Mouse (Mus musculus) brain, embryonic 14.5 days (tissue): ENCODE results near the gene Myo1f. TPM values are rescaled to one million over a fixed set of nuclear protein-coding genes. Genes with fewer than 3 reads are reported as not detected.
A peak's percentile ranks its signal among the peaks of the same experiment; 100 is the strongest.

ENCODE experiments used
- DNase-seq: peaks from one replicate; pipeline ENCODE4 v3.0.0-alpha.2; 2011; ENCODE audit warnings: low read depth
- CTCF ChIP-seq: fragments of 200-500 bp; IDR thresholded peaks from 2 replicates; pipeline ENCODE4 v1.5.1; 2012; ENCODE audit warnings: inconsistent platforms, mild to moderate bottlenecking, moderate library complexity, borderline replicate concordance; ENCODE audit not compliant: insufficient read depth, insufficient read length; ENCODE audit errors: extremely low read depth
- POLR2A ChIP-seq: fragments of 200-500 bp; IDR thresholded peaks from 2 replicates; pipeline ENCODE4 v1.6.1; 2012; ENCODE audit warnings: mild to moderate bottlenecking, inconsistent platforms, borderline replicate concordance; ENCODE audit not compliant: poor library complexity, insufficient read depth, insufficient read length, severe bottlenecking; ENCODE audit errors: extremely low read depth
- polyA plus RNA-seq: library from polyadenylated mRNA; depleted of rRNA; stranded (reverse); fragments of >200 nt; gene quantifications from 2 replicates; pipeline ENCODE4 v1.2.3, GENCODE M21; 2012; rRNA removed

Gene Myo1f
- polyA plus RNA-seq, 1 experiment, result 1.6 TPM

DNA sequence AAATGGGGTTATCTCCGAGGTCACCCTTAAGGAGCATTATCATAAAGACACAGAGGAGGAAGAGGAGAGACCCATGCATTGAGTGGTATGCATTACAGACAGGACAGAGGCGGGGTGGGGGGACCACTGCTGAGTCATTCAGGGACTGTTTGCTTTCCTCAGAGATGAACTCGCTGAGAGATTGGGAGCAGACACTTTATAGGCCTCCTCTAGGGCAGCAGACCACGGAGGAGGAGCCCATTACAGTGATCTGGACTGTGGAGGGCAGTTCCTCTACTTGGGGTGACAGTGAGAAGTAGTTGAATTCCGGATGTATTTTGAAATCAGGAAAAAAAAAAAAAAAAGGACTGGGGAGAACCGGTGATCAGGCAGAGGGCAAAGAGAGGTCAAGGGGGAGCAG, 84.2 kb downstream of the Myo1f start:
- no peak for DNase-seq
- no peak for TF ChIP-seq CTCF
- TF ChIP-seq POLR2A, result no peak

DNA sequence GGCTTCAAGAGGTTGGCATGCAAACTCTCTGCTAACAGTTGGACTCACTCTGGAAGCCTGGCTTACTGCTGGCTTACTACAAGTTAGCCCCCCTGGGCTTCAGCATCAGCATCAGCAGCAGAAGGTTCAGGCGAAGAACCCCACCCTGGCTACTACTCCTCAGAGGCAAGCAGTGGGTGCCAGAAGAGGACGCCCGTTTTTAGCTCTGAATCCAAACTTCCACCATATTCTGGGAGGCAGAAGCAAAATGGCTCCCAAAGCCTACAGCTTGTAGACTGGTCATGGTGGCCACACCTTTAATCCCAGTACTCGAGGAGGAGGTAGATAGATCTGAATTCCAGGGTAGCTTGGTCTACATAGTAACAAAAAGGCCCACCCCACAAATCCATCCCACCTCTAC, 88.6 kb downstream of the Myo1f start:
- TF ChIP-seq CTCF (no peak), POLR2A (no peak)

DNA sequence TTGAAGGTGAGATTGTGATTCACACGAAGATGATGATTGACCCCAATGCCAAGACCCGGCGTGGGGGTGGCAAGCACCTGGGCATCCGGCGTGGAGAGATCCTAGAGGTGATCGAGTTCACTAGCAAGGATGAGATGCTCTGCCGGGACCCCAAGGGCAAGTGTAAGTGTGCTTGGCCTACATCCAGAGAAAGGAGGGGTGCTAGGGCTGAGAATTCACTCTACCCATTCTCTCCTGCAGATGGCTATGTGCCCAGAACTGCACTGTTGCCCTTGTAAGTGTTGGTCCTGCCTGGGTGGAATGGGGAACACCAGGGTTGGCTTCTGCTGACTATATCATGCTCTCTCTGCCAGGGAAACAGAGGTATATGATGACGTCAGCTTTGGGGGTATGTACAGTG, 89.6 kb downstream of the Myo1f start:
- peak; percentile 4 for DNase-seq
- TF ChIP-seq CTCF (no peak), POLR2A (no peak)

More for the DNA sequence above, 88.6 kb downstream of the Myo1f start:
- DNase-seq, result no peak

DNA sequence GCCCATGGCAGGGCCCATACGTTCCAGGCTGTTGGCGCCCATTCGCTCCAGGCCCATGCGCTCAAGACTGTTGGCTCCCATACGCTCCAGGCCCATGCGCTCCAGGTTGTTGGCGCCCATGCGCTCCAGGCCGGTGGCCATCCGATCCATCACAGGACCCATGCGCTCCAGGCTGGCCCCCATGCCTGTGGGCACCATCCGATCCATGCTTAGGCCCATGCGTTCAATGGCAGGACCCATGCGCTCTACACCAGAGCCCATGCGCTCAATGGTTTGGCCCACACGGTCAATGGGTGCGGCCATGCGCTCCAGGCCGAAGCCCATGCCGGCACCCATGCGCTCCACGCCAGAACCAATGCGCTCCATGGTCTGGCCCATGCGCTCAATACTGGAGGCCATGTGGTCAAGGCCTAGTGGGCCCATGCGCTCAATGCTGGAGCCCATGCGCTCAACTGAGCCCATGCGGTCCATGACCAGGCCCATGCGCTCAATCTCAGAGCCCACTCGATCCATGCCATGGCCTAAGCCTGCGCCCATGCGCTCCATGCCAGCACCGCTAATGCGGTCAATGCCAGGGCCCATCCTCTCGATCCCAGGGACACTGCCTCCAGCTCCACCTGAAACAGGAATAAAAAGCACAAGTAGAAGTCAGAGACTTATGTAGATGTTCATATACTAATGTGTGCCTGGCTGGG, 94.4 kb downstream of the Myo1f start:
- TF ChIP-seq POLR2A (no peak), CTCF (no peak)
- DNase-seq, result no peak

Other genes with a start within 250 kb of the Myo1f start
- 16.9 and 22.5 TPM in 2 replicates for gene Zfp81, start 196.8 kb upstream of the Myo1f start, polyA plus RNA-seq
- 12.6 and 16.0 TPM in 2 replicates for gene Zfp101, start 161.1 kb upstream of the Myo1f start, polyA plus RNA-seq
- 0.15 and 0.29 TPM in 2 replicates for gene Actl9, start 122.8 kb upstream of the Myo1f start, polyA plus RNA-seq
- 107 and 121 TPM in 2 replicates for gene Adamts10, start 31.5 kb upstream of the Myo1f start, polyA plus RNA-seq
- 120 and 156 TPM in 2 replicates for gene Zfp414, start 73.4 kb downstream of the Myo1f start, polyA plus RNA-seq
- 0.76 and 0.82 TPM in 2 replicates for gene Pram1, start 82.3 kb downstream of the Myo1f start, polyA plus RNA-seq
- gene Hnrnpm, start 131.2 kb downstream of the Myo1f start, polyA plus RNA-seq, result 206 and 243 TPM in 2 replicates
- gene March2, start 163.0 kb downstream of the Myo1f start, polyA plus RNA-seq, result 59.3 and 65.7 TPM in 2 replicates
- 633 and 642 TPM in 2 replicates for gene Rab11b, start 204.8 kb downstream of the Myo1f start, polyA plus RNA-seq
- 9.8 and 10.6 TPM in 2 replicates for gene Angptl4, start 226.1 kb downstream of the Myo1f start, polyA plus RNA-seq